Mouse (Mus musculus): Measurements from ENCODE around the gene Slc27a2.

- TF ChIP-seq ZNF384 (IDR thresholded peaks at IDR 0.05; ENCODE audit: low read depth, low read length): no peak
- TF ChIP-seq MAFK (IDR thresholded peaks at IDR 0.05; ENCODE audit: insufficient read depth, low read depth, low read length): no peak
- no peak for TF ChIP-seq HCFC1 (IDR thresholded peaks at IDR 0.05; ENCODE audit: borderline replicate concordance, insufficient read depth, low read length)
- TF ChIP-seq CHD2 (IDR thresholded peaks at IDR 0.05; ENCODE audit: low read depth, low read length): no peak
- TF ChIP-seq ZC3H11A (IDR thresholded peaks at IDR 0.05; ENCODE audit: borderline replicate concordance, low read depth, low read length): no peak
Measured at GRCm38 (mm10) chr2:126507477-126507876, 44.7 kb upstream of the Slc27a2 start.

Measured in ES-E14 (cell line).